Mouse (Mus musculus) right cerebral cortex, postnatal 25 days (tissue): Measurements from ENCODE around the gene Laptm4a.
A peak's percentile ranks its signal among the peaks of the same experiment; 100 is the strongest.

Experiments
- DNase-seq: peaks from one replicate; pipeline ENCODE4 v3.0.0; 2022

Gene Laptm4a

GRCm38 (mm10) chr12:8961607-8962316 is 40.3 kb downstream of the Laptm4a start:
- DNase-seq = no peak

GRCm38 (mm10) chr12:8969828-8970227 is 48.4 kb downstream of the Laptm4a start:
- DNase-seq = no peak

- DNase-seq = peak; percentile 92
These were observed 52.5 kb downstream of the Laptm4a start, which contains the start of gene Wdr35 for GRCm38 (mm10) chr12:8973820-8974465. Wdr35 (plus strand) TSS chr12:8973892.

GRCm38 (mm10) chr12:8975076-8975475 is 53.6 kb downstream of the Laptm4a start:
- no peak for DNase-seq
